Mouse (Mus musculus): ENCODE data around the gene 2410004B18Rik. TPM values are rescaled to one million over a fixed set of nuclear protein-coding genes. Genes with fewer than 3 reads are reported as not detected.
A peak's percentile ranks its signal among the peaks of the same experiment; 100 is the strongest.

Gene 2410004B18Rik
- polyA plus RNA-seq (2016; fragmentation: Nextera tagmentation; extraction: Ambion mirVana), result 50.4 and 54.2 TPM in 2 replicates

DNA sequence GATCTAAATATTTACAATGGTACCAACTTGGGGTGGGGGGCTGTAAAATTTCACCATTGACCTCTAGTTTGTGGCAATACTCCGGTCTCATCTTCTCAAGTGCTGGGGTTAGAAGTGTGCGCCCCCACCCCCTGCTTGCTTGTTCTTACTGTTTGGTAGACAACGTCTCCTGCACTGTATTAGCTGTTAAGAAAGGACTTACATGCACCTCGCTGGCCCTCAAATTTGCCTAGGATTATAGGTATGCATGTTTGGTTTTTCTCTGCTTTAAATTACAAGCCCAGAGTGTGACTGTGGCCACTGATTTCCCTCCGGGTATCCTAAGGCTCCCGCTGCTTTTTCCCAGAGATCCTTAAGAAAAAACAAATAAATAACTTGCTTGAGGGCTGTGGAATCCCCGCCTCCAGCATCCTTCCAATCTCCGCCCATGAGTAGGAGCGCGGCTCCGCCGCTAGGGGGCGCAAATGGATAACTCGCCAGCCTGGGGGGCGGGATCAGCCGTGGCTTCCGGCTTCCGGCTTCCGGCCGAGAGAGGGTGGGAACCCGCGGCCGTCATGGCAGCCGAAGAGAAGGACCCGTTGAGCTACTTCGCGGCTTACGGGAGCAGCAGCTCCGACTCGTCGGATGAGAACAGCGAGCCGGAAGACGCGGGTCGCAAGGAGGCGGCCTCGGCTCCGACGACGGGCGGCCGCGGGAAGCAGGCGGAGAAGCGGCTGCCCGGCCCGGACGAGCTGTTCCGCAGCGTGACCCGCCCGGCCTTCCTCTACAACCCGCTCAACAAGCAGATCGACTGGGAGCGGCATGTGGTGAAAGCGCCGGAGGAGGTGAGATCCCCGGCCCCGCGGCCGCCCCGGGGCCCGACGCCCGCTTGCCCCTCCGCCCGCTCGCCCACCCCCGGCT is at the start of gene 2410004B18Rik:
Gene 2410004B18Rik, plus strand, starts transcription at position 510 of the 900 bp plus-strand sequence.
- peak; percentile 79 for ATAC-seq (ENCODE audit: insufficient number of reproducible peaks, insufficient read depth, low FRiP score, low TSS enrichment)

GRCm38 (mm10) chr3:145890346-145891132 is 47.3 kb upstream of the 2410004B18Rik start:
- ATAC-seq (ENCODE audit: insufficient number of reproducible peaks, insufficient read depth, low FRiP score, low TSS enrichment), result no peak
- Histone ChIP-seq H3K27ac (peak overlapping the region; percentile 13; the same call in 1 of the 2 replicates), H3K9ac (no peak overlapping the region), H3K27me3 (no peaks in the 10 kb centered on the region), H3K36me3 (no peaks in the 10 kb centered on the region), H3K4me1 (peaks cover 11% of the 10 kb centered on the region), H3K4me3 (no peak overlapping the region), H3K4me2 (replicated peaks) (no peak overlapping the region), H3K9me3 (no peaks in the 10 kb centered on the region)
- WGBS, result 80% methylated on average over 18 of the region's 18 CpGs

More for the DNA sequence above, at the start of gene 2410004B18Rik:
- H3K9ac ChIP-seq, result peak within 1 kb of the TSS; percentile 94
- H3K27ac ChIP-seq, result peak within 1 kb of the TSS; percentile 66
- H3K9me3 ChIP-seq, result no peaks in the 10 kb centered on the region
- no peaks in the 10 kb centered on the region for H3K27me3 ChIP-seq
- peak within 1 kb of the TSS; percentile 72 for H3K4me2 ChIP-seq (replicated peaks)
- H3K36me3 ChIP-seq, result peaks cover 27% of the 10 kb centered on the region
- 2% methylated on average over 62 of the region's 70 CpGs for WGBS
- peaks cover 16% of the 10 kb centered on the region for H3K4me1 ChIP-seq
- peak within 1 kb of the TSS; percentile 92 for H3K4me3 ChIP-seq

DNA sequence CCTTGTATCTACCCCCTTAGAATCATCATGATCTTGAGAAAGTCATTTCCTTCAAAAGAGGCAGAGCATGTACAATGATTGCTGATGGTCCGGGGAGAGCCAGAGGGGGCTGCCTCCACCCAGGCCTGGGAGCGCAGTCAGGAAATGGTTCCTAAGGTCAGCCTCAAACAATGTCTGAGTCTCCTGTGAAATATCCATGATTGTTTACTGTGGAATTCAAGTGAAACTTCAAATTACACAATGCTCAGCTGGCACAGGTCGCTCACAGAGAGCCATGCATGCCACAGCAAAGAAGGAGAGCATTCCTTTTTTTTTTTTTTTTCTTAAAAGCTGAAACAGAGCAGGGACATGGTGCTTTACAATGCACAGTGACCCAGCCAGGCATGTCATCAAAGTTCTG is 45.4 kb upstream of the 2410004B18Rik start:
- H3K27ac ChIP-seq, result no peak overlapping the region
- ATAC-seq (ENCODE audit: insufficient number of reproducible peaks, insufficient read depth, low FRiP score, low TSS enrichment), result no peak
- WGBS, result 77% methylated on average over 3 of the region's 3 CpGs

GRCm38 (mm10) chr3:145894131-145894530 is 43.7 kb upstream of the 2410004B18Rik start:
- Histone ChIP-seq H3K9ac (no peak overlapping the region), H3K4me3 (no peak overlapping the region), H3K27ac (no peak overlapping the region), H3K9me3 (no peaks in the 10 kb centered on the region), H3K4me2 (replicated peaks) (no peak overlapping the region), H3K27me3 (no peaks in the 10 kb centered on the region), H3K4me1 (no peaks in the 10 kb centered on the region), H3K36me3 (no peaks in the 10 kb centered on the region)
- no peak for ATAC-seq (ENCODE audit: insufficient number of reproducible peaks, insufficient read depth, low FRiP score, low TSS enrichment)
- WGBS, result 79% methylated on average over 12 of the region's 12 CpGs

More for the DNA sequence above, 45.4 kb upstream of the 2410004B18Rik start:
- Histone ChIP-seq H3K27me3 (no peaks in the 10 kb centered on the region), H3K9me3 (no peaks in the 10 kb centered on the region), H3K4me2 (replicated peaks) (no peak overlapping the region), H3K4me1 (no peaks in the 10 kb centered on the region), H3K9ac (no peak overlapping the region), H3K4me3 (no peak overlapping the region), H3K36me3 (no peaks in the 10 kb centered on the region)

DNA sequence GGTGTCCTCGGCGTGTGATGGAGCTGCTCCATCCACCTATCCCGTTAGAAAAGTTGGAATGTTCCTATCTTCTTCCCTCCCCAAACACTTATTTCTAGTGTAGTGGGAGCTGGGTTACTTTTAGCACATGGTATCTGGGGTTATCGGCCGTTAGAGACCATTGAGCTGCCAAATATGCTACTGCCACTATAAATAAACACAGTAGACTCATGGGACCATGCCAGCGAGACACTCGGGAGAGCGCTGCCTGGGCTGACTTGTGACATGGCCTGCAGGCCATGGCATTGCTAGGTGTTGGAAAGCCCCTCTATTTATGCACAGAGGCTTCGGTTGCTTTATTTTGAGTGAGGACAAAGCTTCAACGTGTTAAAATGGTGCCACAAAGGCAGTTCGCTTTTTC is 40.1 kb upstream of the 2410004B18Rik start:
- WGBS, result 81% methylated on average over 11 of the region's 11 CpGs
- Histone ChIP-seq H3K27me3 (no peaks in the 10 kb centered on the region), H3K9me3 (no peaks in the 10 kb centered on the region), H3K4me3 (no peak overlapping the region), H3K9ac (no peak overlapping the region), H3K4me1 (no peaks in the 10 kb centered on the region), H3K4me2 (replicated peaks) (no peak overlapping the region), H3K36me3 (no peaks in the 10 kb centered on the region), H3K27ac (no peak overlapping the region)
- no peak for ATAC-seq (ENCODE audit: insufficient number of reproducible peaks, insufficient read depth, low FRiP score, low TSS enrichment)

GRCm38 (mm10) chr3:145899832-145900231 is 38.0 kb upstream of the 2410004B18Rik start:
- H3K4me1 ChIP-seq, result no peaks in the 10 kb centered on the region
- ATAC-seq (ENCODE audit: insufficient number of reproducible peaks, insufficient read depth, low FRiP score, low TSS enrichment), result no peak
- WGBS, result 86% methylated on average over 8 of the region's 8 CpGs
- H3K27ac ChIP-seq, result no peak overlapping the region
- no peaks in the 10 kb centered on the region for H3K9me3 ChIP-seq
- no peaks in the 10 kb centered on the region for H3K27me3 ChIP-seq
- H3K36me3 ChIP-seq, result no peaks in the 10 kb centered on the region
- H3K4me3 ChIP-seq, result no peak overlapping the region
- no peak overlapping the region for H3K4me2 ChIP-seq (replicated peaks)
- no peak overlapping the region for H3K9ac ChIP-seq

- H3K36me3 ChIP-seq, result no peaks in the 10 kb centered on the region
- H3K4me3 ChIP-seq, result no peak overlapping the region
- 79% methylated on average over 8 of the region's 8 CpGs for WGBS
- H3K4me1 ChIP-seq, result no peaks in the 10 kb centered on the region
- no peaks in the 10 kb centered on the region for H3K27me3 ChIP-seq
- H3K9ac ChIP-seq, result no peak overlapping the region
- no peak for ATAC-seq (ENCODE audit: insufficient number of reproducible peaks, insufficient read depth, low FRiP score, low TSS enrichment)
- H3K27ac ChIP-seq, result no peak overlapping the region
- H3K9me3 ChIP-seq, result no peaks in the 10 kb centered on the region
- H3K4me2 ChIP-seq (replicated peaks), result no peak overlapping the region
Observed at GRCm38 (mm10) chr3:145903530-145903929, 34.3 kb upstream of the 2410004B18Rik start.

DNA sequence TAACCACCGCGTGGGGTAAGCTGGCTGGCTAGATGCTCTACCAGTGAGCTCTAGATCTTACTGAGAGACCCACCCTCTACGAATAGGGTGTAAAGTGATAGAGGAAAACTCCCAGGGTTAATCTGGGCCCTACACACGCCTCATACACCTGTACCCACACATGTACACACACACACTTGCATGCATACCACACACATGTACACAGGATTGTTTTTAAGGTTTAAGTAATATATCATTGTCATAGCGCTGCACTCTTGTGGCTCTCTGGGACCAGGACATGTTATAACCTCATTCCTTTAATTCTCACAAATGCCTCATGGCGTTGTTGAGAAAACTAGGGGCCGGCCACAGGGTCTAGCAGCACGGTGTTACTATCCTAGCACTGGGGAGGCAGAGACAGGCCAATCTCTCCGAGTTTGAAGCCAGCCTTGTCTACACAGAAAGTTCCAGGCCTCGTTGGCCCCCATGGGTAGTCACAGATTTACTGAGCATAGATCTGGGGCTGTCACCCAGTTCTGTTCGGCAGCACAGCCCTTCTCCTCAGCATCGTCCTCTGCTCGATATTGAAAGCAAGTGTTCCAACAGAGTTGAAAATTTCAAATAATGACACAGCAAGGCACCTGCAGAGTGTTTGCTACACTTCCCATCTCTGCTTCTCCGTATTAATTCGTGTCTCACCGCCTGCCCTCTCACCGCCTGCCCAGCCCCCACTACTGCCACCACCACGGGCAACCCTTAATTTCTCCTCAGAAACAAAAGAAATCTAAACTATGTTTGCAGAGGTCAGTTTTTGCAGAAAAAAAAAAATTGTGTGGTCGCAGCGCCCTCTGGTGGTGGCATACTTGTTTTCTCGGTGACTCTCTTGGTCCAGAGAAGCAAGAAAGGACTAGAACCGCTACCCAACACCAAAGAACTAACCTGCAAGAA is 32.7 kb upstream of the 2410004B18Rik start:
- Histone ChIP-seq H3K36me3 (no peaks in the 10 kb centered on the region), H3K9ac (no peak overlapping the region), H3K4me2 (replicated peaks) (peak overlapping the region; percentile 36), H3K4me3 (no peak overlapping the region), H3K27ac (no peak overlapping the region), H3K9me3 (no peaks in the 10 kb centered on the region), H3K27me3 (no peaks in the 10 kb centered on the region), H3K4me1 (no peaks in the 10 kb centered on the region)
- WGBS, result 52% methylated on average over 22 of the region's 22 CpGs
- ATAC-seq (ENCODE audit: insufficient number of reproducible peaks, insufficient read depth, low FRiP score, low TSS enrichment), result no peak

DNA sequence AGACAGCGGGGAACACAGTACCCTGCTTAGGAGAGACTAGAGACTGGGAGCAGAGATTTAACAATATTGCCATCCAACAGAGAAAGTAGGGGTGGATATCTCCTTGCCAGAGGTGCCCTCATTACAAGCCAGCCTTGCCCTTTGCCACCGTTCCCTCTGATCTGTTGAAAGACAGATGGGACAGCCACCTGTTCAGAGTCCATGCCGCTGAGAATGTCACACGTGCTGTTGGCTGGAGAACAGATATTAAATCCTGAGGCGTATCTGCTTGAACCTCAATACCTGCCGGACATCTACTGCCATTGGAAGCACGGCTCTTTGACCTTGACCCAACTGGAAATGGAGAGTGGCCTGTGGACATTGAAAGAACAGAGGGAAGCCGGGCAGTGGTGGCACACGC is 31.2 kb upstream of the 2410004B18Rik start:
- no peaks in the 10 kb centered on the region for H3K9me3 ChIP-seq
- no peak overlapping the region for H3K4me2 ChIP-seq (replicated peaks)
- no peaks in the 10 kb centered on the region for H3K4me1 ChIP-seq
- no peaks in the 10 kb centered on the region for H3K27me3 ChIP-seq
- no peak for ATAC-seq (ENCODE audit: insufficient number of reproducible peaks, insufficient read depth, low FRiP score, low TSS enrichment)
- H3K36me3 ChIP-seq, result no peaks in the 10 kb centered on the region
- no peak overlapping the region for H3K9ac ChIP-seq
- no peak overlapping the region for H3K4me3 ChIP-seq
- WGBS, result 89% methylated on average over 9 of the region's 9 CpGs
- H3K27ac ChIP-seq, result no peak overlapping the region

DNA sequence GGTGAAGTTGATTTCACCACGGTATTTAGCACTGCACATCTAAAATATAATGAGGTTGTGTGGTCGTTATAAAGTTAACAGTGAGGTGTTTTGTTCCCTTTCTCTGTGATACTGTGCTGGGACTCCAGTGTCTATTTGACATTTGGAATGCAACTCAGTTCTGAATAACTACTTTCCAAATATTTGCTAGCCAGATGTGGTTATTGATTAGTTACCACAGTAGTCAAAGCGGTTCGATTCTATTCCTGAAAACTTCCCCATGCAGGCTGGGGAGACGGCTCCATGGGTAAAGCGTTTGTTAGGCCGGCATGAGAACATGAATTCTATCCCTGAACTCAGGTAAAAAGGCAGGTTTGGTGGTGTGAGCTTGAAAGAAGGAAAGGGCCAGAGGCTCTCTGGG is 25.3 kb upstream of the 2410004B18Rik start:
- H3K27ac ChIP-seq, result no peak overlapping the region
- no peaks in the 10 kb centered on the region for H3K4me1 ChIP-seq
- H3K9me3 ChIP-seq, result no peaks in the 10 kb centered on the region
- H3K36me3 ChIP-seq, result no peaks in the 10 kb centered on the region
- no peak for ATAC-seq (ENCODE audit: insufficient number of reproducible peaks, insufficient read depth, low FRiP score, low TSS enrichment)
- WGBS, result 87% methylated on average over 7 of the region's 7 CpGs
- H3K9ac ChIP-seq, result no peak overlapping the region
- H3K4me2 ChIP-seq (replicated peaks), result no peak overlapping the region
- H3K27me3 ChIP-seq, result no peaks in the 10 kb centered on the region
- H3K4me3 ChIP-seq, result no peak overlapping the region

DNA sequence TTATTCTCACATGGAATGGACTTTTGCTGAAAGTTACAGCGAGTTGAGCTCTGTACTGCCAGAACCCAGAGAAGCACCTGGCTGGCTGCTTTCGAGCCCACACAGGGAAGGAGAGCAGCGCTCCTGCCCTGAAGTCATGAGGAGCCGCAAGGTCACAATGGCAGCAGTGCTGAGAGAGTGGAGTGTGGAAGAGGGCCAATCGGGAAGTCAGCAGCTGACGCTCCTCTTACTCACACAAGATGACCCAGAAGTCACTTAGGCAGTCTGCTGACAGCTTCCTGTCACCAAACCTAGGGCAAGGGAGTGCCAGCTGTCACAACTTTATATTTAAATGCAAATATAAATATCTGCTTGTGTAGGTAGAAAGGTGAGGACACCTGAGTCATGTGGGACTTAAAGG is 24.6 kb upstream of the 2410004B18Rik start:
- no peaks in the 10 kb centered on the region for H3K9me3 ChIP-seq
- no peak overlapping the region for H3K27ac ChIP-seq
- no peak for ATAC-seq (ENCODE audit: insufficient number of reproducible peaks, insufficient read depth, low FRiP score, low TSS enrichment)
- no peaks in the 10 kb centered on the region for H3K27me3 ChIP-seq
- no peak overlapping the region for H3K9ac ChIP-seq
- H3K4me1 ChIP-seq, result no peaks in the 10 kb centered on the region
- no peak overlapping the region for H3K4me2 ChIP-seq (replicated peaks)
- no peaks in the 10 kb centered on the region for H3K36me3 ChIP-seq
- WGBS, result 76% methylated on average over 6 of the region's 6 CpGs
- H3K4me3 ChIP-seq, result no peak overlapping the region
